Mouse (Mus musculus) adrenal gland, adult 18-20 months (tissue): ENCODE measurements at regions not wholly inside any gene's neighbourhood (a gene's known extent, or its start where the extent isn't known, plus 50 kb on each side); places are given as distances from the start of the nearest gene placed in this dataset.
A peak's percentile ranks its signal among the peaks of the same experiment; 100 is the strongest.

Experiments used
- DNase-seq, 2 experiments: peaks; one replicate each; pipeline ENCODE4 v3.0.0; 2021 to 2022; ENCODE audit warnings: low spot score in 2 of 2

DNA sequence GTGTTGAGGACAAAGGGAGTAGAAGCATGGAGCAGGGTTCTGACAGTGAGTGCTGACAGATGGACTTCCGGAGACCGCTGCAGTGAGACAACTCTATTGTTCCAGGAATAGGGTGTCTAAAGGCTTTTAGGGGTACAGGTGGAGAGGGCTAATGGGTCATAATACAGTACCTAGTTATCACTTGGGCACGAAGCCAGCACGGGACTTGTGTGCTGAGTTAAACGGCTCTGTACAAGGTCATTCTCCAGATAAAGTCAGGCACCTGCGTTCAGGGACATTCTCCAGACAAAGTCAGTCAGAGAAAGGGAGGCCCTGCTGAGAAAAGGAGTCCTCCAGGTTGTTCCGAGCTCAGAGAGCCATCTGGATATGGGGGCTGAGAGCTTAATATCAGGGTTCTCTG lies 60.2 kb upstream of the Itga6 start:
- DNase-seq: no peak

DNA sequence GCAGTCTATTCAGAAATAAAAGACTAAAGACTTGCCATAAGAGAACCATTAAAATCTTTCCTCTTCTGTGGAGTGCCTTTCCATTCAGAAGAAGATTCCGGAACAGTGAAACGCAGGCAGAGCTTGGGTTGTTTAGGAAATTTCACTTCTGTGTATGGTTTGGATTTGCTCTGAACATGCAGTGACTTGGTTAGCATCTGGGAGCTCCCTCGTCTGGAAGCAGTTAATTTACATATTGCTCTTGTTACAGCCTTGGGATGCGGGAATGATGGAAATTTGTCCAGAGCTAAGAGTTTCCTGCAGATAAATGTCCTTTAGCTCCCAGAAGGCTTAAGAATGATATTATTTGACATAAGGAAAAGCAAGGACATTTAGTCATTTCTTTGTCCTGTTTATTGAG lies 56.4 kb upstream of the Itga6 start:
- DNase-seq: no peak

DNA sequence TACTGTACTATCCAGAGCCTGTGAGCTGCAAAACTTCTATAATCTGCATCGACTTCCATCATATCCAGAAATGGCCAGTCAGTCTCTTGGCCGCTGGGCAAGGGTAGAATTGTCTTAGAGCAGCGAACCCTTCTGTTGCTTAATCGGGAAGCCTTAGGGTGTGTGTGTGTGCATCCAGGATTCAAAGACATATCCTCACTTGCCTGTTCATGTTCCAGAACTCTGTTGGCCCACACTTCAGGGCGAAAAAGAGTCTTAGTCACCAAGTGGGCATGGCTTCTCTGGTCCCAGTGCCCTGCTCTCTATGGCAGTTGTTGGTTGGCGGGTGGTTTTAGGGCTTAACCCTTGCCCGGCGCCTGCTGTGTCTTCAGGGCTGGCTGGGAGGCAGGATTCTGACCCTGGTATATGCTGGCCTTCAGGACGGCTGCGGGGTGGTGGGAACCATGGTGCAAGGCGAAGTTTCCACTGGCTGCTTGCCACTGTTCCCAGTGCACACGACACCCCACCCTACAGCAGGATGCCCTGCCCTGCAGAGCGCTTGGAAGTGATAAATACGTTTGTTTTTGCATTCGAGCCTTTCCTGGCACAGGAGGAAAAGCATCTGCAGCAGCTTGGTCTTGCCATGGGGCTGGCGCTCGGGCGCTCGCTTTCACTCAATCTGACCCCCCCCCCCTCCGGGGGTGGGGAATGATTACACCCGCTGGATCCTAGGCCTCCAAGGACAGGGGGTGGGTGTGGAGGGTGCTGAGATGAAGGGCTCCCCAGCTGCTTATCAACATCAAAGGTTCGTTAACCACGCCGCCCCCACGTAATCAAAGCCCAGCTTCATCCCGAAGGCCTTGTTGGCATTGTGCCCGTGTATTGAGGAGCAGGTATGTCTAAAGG lies 54.9 kb upstream of the Itga6 start:
- DNase-seq: peak; percentile 33 to 55

DNA sequence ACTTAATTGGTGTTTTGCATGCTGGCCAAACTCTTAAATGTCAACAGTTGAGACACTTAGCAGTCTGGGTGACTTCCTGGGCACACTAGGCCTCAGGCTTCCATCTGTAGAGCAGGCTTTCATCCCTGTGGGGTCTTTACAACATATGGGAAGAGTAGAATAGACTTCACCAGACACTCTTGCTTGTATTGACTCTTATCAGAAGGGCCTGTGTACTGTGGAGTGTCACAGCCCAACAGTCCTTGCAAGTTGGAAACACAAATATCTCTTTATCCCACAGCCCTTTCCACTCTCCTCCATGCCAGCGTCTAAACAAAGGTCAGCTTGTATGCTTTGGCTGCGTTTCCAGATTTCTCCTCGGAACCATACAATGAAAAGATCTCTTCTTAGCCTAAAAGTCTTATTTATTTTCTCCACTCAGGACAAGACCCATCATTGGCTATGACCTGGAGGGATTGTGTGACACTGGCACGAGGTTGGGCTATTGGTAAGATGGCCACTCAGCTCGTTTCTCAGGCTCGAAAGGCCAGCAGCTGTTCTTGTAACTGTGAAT lies 50.6 kb upstream of the Itga6 start:
- no peak for DNase-seq
